Mouse (Mus musculus) monocyte, adult 2 months (primary cell): ENCODE measurements around the gene Cd300ld3.

Source experiments
- DNase-seq, 2 experiments: peaks; one replicate each; pipeline ENCODE4 v3.0.0; 2022; ENCODE audit warnings: low spot score in 2 of 2, low read depth in 1 of 2

The Cd300ld3 gene

DNA sequence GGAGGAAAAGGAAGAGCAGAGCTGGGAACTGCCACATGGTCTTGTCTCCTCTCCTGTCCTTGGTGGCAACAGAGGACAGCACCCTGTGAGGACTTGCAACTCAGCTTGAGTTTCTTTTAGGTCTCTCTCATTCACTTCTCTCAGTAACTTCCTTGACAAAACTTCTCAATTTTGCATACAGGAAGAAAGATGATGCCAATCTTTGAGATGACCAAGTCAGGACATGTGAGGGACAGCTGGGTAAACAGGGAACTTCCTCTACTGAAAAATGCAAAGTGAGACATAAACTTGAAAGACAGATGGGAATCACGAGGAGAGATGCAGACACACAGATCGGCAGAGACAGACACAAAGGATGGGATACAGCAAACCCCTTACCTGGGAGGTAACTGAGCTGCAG, at the start of gene Cd300ld3:
Cd300ld3 (minus strand) TSS at position 151 of the 400 bp plus-strand sequence.
- DNase-seq, result no peak

DNA sequence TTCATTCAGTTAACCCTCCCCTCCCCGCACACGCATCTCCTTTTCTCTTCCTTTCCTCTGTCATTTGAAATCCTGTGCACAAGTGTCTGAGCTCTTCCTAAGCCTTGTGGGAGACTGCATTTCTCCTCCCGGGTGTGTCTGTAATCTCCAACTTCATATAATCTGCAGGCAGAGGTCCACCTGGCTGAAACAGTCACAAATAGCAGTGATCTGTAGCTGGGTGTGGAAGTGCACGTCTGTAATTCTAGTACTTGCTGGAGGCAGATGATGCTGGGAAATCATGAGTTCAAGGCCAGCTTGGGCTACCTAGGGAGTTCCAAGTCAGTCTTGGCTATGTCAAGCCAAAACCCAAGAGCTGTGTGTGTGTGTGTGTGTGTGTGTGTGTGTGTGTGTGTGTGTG, 43.9 kb upstream of the Cd300ld3 start:
- no peak for DNase-seq

DNA sequence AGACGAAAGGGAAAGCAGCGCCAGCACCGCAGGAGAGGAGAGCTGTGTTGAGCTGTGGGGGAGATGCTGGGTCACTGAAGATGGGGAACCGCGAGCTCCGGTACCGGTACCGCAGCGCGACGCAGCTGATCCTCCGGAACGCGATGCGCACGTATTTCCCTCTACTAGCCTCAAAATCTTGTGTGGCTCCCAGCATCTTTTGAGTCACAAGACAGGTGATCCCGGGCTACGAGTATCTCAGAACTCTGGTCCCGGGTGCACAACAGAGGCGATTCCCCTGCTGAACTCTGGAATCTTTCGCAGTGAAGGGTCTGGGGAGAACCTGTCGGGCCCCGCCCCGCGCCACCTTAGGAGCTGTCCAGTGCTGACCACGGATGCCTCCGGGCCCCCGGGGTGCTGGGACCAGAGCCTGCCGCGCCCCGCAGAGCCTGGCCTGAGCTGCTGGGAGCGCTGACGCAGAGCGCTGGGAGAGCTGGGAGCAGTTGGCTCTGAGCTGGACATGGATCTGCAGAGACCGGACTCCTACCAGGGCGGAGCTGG, 43.2 kb upstream of the Cd300ld3 start, which contains the start of gene Rab37:
Rab37 (plus strand) TSS at position 70 of the 540 bp plus-strand sequence.
- DNase-seq, result no peak

DNA sequence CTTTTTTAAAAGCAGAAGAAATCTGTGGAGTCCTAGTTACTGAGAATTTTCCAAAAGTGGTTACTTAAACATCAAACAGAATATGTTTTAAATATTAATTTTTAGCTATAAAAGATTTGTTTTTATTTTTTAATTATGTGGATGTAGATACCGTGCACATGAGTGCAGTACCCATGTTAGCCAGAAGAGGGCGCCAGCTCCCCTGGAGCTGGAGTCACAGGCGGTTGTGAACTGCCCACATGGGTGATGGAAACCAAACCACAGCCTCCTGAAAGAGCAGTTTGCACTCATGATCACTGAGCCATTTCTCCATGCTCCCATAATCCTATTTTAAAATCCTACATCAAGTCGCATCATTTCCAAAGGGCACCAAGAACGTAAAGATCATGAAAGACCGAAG, 41.6 kb upstream of the Cd300ld3 start:
- DNase-seq, result no peak

DNA sequence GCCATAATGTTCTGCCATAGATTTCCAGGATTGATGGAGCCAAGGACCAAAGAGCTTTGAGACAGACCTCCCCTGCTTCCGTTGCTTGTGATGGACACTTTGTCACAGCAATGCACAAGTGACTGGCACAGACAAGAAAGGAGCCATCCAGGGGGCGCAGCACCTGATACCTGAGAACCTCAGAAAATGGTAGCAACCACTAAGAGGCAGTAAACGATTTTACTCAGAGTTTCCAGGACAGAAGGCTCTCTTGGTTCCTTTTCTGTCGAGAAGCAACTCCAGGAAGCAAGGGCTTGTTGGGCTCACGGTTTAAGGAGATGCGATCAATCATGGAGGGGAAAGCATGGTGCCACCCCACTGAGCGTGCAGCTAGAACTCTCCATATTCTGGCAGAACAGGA, 38.0 kb upstream of the Cd300ld3 start:
- DNase-seq, result no peak

DNA sequence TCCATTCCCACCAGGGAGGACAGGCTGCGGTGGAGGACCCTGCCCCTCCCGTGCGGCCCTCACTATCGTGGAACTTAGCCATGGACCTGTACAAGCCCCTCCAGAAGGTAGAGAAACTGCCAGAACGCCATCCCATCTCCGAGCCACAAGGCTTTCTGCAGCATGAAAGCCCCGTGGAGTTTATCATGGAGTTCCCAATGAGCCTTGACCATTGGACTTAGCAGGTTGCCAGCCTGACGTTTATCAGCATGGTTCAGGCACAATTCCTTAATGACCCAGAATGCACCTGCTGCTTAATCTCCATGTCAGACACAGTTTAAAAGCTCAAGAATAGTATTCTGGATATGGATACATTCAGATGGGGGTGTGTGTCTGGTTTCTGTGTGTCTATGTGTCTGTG, 36.9 kb upstream of the Cd300ld3 start:
- no peak for DNase-seq

DNA sequence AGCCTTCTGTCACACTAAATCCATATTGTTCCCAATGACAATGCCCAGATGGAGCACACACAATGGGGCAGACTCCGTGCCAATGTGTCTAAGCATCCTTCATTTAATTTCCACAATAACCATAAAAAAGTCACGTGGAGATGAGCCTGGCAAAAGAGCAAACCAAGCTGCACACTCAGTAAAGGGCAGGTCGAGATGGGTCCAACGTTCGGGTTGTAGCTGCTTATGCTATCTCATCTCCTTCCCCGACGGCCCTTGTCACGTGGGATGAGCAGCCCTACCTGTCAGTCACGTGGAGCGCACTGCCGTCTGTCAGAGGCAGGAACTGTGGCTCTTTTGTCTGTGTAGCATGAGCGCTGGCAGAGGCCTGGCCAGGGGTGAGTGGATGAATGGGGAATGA, 36.4 kb upstream of the Cd300ld3 start:
- DNase-seq, result no peak

DNA sequence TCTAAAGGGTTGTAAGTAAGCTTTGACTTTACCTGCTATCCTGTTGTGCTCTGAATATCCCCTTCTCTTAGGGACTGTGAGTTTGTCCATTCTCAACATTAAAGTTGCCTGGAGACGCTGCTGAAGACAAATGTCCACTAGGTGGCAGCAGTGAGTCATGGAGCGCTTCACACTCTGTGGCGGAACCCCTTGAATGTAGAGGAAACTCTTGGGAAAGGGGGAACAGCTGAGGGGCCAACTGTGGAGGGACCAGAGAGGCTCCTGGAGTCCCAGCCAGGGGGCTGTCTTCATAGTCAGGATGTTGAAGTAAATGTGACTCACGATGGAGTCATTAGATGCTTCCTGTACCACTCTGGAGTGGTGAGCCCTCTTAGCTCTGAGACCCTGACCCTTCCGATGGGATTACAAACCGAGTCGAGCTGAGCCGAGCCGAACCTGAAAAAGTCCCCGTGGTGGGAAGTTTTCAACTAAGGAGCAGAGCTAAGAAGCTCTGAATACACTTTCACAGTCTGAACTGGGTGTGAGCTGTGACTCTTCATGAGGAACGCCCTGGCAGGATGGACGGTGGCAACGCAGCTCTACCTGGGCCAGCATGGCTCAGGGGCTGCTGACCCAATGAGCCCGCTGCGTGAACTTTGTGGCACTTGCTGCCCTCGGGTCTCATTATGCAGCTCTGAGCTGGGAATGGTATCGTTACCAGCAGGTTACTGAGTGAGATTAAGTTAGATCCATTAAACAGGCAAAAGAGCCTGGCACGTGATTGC, 35.3 kb upstream of the Cd300ld3 start:
- DNase-seq, result peak; percentile 29 to 59

DNA sequence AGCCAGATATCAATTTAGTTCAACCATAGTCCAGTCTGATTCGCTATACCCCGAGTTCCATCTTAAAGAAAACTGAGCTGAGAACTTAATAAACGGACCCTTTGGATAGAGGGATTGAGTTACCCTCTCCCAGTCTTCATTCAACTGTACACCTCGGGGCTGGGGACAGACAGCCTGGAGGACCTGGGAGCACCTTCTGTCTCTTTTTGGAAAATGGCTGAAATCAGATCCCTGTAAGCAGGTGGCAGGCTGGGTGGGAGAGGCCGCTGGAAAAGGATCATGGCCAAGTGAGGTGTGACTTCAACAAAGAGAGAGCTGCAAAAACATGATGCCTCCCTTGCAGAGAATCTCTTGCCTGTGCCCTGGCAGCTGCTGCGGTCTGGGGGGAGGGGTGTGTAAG, 34.0 kb upstream of the Cd300ld3 start:
- no peak for DNase-seq

DNA sequence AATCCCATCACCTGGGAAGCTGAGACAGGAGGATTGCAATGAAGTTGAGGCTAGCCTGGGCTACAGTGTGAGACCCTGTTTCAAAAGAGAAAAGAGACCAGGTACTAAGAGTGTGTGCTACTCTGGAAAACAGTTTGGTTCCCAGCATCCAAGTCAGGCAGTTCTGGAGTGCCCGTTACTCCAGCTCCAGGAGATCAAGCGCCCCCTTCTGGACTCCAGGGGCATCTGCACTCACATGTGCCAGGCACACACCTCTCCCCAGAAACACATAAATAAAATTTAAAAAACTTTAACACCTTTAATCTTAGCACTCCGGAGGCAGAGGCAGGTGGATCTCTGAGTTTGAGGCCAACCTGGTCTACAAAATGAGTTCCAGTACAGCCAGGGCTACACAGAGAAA, 33.2 kb upstream of the Cd300ld3 start:
- no peak for DNase-seq

DNA sequence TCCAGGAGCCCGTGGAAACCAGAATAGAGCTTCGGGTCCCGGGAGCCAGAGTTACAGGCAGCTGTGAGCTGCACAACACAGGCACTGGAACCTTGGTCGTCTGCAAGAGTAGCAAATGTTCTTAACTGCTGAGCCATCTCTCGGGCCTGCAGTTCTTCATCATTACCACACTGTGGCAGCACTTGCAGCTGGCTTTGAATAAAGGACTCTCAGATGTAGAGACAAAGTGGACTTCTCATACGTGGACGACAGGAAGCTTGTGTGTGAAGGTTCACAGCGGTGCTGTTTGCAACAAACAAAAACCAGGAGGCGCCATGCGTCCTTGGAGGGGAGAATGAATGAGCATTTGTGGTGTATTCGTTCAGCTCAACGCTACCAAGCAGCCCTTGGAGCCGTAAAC, 32.7 kb upstream of the Cd300ld3 start:
- peak in 1 of 2 experiments; percentile 51 for DNase-seq

DNA sequence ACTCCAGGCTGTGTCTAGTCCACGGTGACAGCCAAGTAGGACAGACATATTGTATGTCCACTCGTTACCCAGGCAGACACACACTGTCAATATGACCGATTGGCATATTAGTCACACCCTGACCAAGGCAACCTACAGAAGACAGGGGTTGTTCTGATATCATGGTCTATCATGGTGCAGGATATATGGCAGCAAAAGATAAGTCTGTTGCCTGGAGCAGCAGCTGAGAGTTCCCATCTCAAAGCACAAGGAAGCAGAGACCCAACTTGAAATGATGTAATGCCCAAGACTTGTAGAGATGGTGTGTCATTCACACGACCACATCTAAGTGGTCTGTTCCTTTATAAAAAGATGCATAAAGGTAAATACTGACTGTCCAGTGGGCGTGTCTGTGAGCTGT, 30.5 kb upstream of the Cd300ld3 start:
- DNase-seq, result no peak

DNA sequence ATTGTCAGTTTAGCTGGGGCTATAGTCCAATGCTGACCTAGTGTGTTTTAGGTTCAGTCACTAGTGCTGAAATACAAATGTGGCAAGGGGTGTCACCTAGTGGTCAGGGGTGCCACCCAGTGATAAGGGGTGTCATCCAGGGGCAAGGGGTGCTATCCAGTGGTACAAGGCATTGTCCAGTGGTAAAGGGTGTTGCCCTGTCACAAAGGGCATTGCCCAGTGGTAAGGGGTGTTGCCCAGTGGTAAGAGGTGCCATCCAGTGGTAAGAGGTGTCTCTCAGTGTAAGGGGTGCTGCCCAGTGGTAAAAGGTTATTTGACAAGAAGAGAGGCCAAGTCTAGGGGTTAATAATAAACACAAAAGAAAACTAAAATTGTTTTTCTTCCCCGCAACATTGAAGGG, 29.2 kb upstream of the Cd300ld3 start:
- no peak for DNase-seq

DNA sequence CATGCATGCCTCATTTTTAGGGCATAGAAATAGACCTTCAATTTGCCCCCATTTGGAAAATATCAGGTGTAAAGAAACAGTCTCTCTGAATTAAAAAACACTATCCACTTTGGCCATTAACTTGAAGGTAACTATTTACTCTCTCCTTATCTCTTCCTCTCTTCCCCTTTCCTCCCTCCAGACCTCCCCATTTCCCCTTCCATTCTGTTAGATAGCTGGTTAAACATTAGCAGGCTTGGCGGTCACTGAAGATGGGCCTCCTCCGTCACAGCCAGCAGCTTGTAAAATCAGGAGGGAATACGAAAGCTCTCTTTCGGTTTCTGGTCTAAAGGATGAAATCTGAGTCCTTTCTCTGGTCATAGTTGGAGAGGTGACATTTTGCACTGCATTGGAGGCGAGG, 27.6 kb upstream of the Cd300ld3 start:
- no peak for DNase-seq

DNA sequence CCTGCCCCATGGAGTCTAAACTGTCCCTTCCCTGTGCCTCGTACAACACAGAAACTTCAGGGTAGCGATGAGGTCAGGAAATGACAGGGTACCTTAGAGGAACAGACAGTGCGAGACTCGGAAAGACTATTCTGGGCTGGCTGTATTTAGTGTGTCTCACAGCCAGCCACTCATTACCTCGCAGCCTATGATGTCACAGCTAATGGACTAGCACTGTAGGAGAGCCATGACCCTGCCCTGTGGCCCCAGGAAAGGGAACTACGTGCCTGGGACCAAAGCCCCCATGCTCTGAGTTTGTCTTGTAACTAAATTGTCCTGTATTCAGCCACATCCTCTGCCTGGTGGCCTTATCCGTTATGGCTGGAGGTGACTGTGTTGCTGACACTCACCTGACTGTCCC, 27.2 kb upstream of the Cd300ld3 start:
- DNase-seq, result no peak

DNA sequence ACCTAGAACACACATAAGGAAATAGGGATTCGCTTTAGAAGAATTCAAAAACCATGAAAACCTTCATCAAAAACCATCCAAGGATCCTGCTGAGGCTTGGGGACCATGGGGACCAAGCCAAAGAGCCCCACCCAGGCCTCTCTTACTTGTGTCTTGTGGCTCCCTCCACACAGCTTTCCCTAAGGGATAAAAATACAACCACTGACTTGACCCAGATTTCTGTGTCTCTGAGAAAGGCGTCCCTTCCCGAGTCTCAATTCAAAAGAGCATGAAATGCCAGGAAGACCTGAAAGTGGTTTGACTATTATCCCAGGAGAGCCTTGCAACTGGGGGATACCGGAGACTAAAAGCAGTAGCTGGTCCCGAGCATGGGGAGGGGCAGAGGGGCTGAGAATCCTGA, 24.8 kb upstream of the Cd300ld3 start:
- DNase-seq, result no peak

DNA sequence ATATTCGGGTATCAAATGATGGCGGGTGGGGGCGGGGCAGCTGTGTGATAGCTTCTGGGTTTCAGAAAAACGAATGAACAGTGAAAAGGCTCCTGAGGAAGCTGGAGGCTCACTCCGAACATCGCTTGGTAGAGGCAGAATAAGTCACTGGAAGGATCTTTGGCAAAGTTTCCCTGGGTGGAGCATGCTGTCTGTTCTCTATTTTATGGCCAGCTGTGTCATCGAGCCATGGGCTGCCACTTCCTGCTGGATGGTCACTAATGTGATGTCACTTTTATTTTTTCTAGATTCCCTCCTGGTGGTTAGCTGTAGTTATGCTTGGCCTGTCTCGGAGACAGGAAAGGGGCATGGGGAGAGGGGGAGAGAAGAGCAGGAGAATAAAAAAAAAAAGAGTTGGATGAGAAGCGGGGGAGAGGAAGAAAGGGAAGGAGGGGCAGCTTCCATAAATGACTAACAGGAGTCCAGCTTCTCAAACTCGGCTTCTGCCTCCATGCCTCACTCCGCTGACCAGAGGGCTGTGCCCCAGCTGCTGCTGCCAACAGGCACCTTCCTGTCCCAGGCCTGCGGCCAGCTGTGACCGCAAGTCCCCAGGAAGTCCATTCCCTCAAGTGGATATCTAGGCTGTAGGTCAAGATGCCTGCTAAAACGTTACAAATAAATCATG, 23.6 kb upstream of the Cd300ld3 start:
- peak; percentile 45 to 48 for DNase-seq

DNA sequence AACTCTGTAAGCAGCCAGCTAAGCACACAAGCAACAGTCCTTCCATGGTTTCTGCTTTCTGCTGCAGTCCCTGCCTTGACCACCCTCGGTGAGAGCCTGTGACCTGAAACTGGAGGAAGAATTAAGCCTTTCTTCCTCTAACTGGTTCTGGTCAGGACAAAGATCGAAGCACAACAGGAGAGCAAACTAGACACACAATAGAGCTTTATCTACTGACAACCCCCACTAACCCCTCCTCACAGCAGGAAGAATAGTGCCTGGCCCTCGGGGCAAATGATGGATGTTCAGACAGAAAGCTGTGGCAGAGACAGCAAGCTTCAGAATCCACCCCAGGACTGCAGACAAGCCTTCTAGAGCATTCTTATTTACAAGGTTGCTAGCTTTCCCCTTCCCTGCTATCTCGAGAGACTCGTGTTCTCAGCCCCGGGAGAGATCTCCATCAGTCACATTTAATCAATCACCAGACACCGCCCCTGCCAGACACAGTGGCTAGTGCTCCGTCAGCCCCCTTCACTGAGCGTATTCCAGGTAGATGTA, 22.9 kb upstream of the Cd300ld3 start:
- DNase-seq, result no peak

DNA sequence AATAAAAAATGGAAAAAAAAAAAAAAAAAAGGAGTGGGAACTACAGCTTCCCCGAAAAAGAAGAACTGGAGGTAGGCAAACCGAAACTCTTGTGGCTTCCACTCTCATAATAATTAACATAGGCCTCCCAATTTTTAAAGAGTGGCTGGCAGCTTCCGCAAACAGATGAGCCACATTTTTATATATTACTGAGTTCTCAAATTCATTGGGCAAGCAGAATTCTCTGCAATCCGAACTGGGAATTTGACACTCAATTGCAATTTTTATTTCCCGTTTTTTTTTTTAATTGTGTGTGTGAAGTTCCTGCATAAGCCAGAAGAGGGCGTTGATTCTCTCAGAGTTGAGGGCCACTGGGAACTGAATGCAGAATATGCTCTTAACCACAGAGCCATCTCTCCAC, 18.6 kb upstream of the Cd300ld3 start:
- DNase-seq, result peak; percentile 32 to 57

DNA sequence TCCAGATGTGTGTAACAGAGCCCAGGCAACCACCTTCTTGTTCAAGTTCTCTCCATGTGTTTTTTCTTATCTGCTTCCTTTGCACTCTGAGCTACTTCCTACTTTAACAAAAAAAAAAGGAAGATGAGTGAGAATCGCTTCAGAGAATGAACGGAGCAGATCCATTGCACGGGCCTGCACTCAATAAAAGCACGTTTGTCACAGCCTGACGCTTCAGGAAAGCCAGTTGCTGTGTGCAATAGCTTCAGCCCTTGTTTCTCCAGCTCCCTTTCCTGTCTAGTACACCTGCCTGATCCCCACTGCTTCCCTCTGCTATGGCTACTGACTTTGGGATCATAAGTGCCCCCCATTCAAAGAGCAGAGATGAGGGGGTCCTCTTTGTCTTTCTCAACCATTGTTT, 13.9 kb upstream of the Cd300ld3 start, which contains the start of gene Cd300e:
Cd300e (minus strand) TSS at position 101 of the 400 bp plus-strand sequence.
- DNase-seq, result no peak

DNA sequence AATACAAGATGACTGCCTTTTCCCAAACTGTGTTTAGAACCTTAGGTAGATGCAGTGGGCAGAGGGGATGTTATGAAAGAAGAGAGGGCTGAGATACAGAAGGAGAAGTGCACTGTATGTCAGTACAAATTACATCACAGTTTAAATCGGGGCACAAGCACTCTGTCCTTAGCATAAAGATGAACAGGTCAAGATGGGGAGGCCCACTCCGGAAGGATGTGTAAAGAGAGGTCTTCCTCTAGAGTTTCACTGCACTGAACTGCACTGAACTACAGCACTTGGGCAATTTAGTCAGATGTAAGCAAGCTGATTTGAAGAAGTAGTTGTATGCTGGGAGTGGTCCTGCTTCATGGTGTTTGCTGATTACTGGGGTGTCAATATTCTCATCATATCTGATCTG, 11.6 kb upstream of the Cd300ld3 start:
- no peak for DNase-seq

DNA sequence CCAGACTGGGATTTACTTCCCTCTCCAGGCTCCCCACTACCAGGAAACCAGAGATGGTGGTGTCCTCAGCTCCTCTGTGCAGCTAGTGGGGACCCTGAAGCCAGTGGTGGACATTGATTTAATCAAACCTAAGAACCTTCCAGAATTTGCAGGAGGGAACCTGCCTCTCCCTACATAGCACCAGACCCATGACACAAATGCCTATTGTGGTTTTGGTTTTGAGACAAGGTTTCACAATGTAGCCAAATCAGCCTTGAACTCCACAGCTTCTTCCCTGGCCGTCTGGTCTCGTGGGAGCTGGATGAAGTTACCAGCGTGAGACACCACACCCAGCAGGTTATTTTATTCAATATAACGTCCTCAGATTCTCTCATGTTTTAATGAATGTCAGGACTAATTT, 10.5 kb upstream of the Cd300ld3 start:
- no peak for DNase-seq
